Mouse (Mus musculus): ENCODE data around the gene Car10. TPM values are rescaled to one million over a fixed set of nuclear protein-coding genes. Genes with fewer than 3 reads are reported as not detected.

Car10 gene
- polyA plus RNA-seq, 1 experiment from 2014 or later = 36.9 TPM

DNA sequence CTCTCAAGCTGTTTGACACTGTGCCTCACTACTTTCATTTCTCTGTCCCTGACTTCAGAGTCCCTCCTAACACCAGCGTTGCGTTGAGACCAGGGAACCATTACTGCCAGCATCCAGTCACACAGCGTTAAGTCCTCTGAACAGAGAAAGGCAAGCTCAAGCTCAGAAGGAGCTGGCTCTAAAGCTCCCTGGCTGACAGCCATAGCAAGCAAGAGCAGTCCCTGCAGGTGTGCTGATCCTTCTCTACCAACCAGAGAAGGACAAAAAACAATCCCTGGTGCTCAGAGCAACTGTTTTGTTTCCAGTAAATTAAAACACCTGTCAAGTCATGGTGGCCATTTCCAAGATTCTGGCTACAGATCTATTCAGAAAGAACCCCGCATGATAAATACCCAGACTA lies 514.2 kb downstream of the Car10 start:
- no peak overlapping the region for H3K4me2 ChIP-seq
- H3K27me3 ChIP-seq = no peaks in the 10 kb centered on the region
- no peak overlapping the region for H3K27ac ChIP-seq (replicated peaks)
- ATAC-seq (ENCODE audit: low read depth) = no peak
- WGBS = 84% methylated on average over 4 of the region's 4 CpGs
- no peaks in the 10 kb centered on the region for H3K9me3 ChIP-seq
- no peak overlapping the region for H3K9ac ChIP-seq
- no peak overlapping the region for H3K4me3 ChIP-seq
- H3K36me3 ChIP-seq = no peaks in the 10 kb centered on the region
- no peaks in the 10 kb centered on the region for H3K4me1 ChIP-seq (replicated peaks)

DNA sequence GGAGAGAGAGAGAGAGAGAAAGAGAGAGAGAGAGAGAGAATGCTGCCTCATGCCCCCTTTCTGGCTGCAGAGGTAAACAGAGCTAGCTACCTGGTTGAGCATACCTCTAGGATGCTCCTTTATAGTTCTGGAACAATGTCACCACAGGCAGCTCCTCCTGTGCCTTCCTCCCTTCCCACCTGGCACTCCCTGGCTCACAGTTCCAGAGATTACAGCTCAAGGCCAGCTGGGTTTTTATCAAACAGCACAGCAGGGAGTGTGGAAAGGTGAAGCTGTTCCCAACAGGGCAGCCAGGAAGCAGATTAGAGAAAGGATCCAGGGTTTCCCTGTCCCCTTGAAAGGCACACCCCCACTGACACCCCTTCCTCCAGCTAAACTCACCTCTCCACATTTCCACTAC lies 517.0 kb downstream of the Car10 start:
- Histone ChIP-seq H3K4me1 (replicated peaks) (no peaks in the 10 kb centered on the region), H3K36me3 (no peaks in the 10 kb centered on the region), H3K9me3 (no peaks in the 10 kb centered on the region), H3K4me3 (no peak overlapping the region), H3K4me2 (no peak overlapping the region), H3K27ac (replicated peaks) (no peak overlapping the region), H3K27me3 (no peaks in the 10 kb centered on the region), H3K9ac (no peak overlapping the region)
- no peak for ATAC-seq (ENCODE audit: low read depth)

- Histone ChIP-seq H3K4me3 (no peak overlapping the region), H3K9ac (no peak overlapping the region), H3K9me3 (no peaks in the 10 kb centered on the region), H3K36me3 (no peaks in the 10 kb centered on the region), H3K27me3 (no peaks in the 10 kb centered on the region), H3K4me2 (no peak overlapping the region), H3K4me1 (replicated peaks) (0 out of 2 replicates have a peak, but pooled peaks cover 5% of the 10 kb centered on the region), H3K27ac (replicated peaks) (no peak overlapping the region)
- ATAC-seq (ENCODE audit: low read depth) = no peak
- WGBS = 78% methylated on average over 5 of the region's 5 CpGs
These were observed 525.8 kb downstream of the Car10 start for GRCm38 (mm10) chr11:93623605-93624004.

- WGBS = 68% methylated on average over 3 of the region's 3 CpGs
- no peaks in the 10 kb centered on the region for H3K36me3 ChIP-seq
- no peak overlapping the region for H3K27ac ChIP-seq (replicated peaks)
- H3K9ac ChIP-seq = no peak overlapping the region
- H3K4me2 ChIP-seq = no peak overlapping the region
- ATAC-seq (ENCODE audit: low read depth) = no peak
- peaks cover 9% of the 10 kb centered on the region for H3K4me1 ChIP-seq (replicated peaks)
- no peak overlapping the region for H3K4me3 ChIP-seq
- H3K27me3 ChIP-seq = no peaks in the 10 kb centered on the region
- no peaks in the 10 kb centered on the region for H3K9me3 ChIP-seq
These were observed 541.6 kb downstream of the Car10 start for GRCm38 (mm10) chr11:93639410-93639809.

GRCm38 (mm10) chr11:93640954-93641353 lies 543.1 kb downstream of the Car10 start:
- Histone ChIP-seq H3K9ac (no peak overlapping the region), H3K27me3 (no peaks in the 10 kb centered on the region), H3K27ac (replicated peaks) (no peak overlapping the region), H3K9me3 (no peaks in the 10 kb centered on the region), H3K4me2 (no peak overlapping the region), H3K36me3 (no peaks in the 10 kb centered on the region), H3K4me3 (no peak overlapping the region), H3K4me1 (replicated peaks) (peaks cover 9% of the 10 kb centered on the region)
- WGBS = 44% methylated on average over 5 of the region's 5 CpGs
- ATAC-seq (ENCODE audit: low read depth) = no peak

DNA sequence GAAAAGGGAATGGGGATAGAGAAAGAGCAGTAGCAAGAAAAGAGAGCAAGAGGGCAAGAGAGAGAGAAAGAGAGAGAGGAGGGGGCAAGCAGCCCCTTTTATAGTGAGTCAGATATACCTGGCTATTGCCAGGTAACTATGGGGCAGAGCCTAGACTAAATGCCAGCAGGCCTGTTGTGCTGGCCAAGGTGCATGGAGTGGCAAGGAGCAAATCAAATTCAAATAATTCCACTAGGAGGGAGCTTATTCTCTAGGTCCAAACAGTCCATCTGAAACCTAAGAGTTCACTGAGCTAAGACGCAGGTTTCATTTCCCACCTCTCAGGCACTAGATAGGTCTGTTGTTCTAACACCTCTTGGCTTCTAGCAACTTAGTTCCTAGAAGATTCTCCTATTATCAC lies 544.5 kb downstream of the Car10 start:
- no peak overlapping the region for H3K4me3 ChIP-seq
- WGBS = 94% methylated on average over 1 of the region's 1 CpGs

DNA sequence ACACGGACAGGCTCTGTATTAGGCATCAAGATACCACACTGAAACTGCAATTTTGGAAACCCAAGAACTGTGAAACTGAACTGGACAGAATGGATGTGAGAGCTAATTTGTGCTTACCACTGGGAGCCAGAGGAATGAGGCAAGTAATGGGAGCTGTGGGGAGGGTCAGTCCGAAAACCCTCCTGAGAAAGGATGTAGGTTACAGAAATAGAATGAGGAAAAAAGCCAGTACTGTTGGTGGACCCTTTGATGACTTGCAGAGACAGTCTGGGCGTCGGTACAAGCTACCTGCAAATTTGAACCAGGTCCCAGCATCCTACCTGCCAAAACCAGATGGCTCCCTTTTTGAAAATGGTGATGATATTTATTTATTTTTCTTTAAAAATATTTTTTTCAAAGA lies 545.2 kb downstream of the Car10 start:
- Histone ChIP-seq H3K9ac (no peak overlapping the region), H3K27ac (replicated peaks) (no peak overlapping the region), H3K27me3 (no peaks in the 10 kb centered on the region), H3K9me3 (no peaks in the 10 kb centered on the region), H3K36me3 (no peaks in the 10 kb centered on the region), H3K4me1 (replicated peaks) (peaks cover 9% of the 10 kb centered on the region), H3K4me3 (no peak overlapping the region), H3K4me2 (no peak overlapping the region)
- WGBS = 88% methylated on average over 4 of the region's 4 CpGs
- no peak for ATAC-seq (ENCODE audit: low read depth)

More for the DNA sequence above, 544.5 kb downstream of the Car10 start:
- Histone ChIP-seq H3K36me3 (no peaks in the 10 kb centered on the region), H3K27me3 (no peaks in the 10 kb centered on the region), H3K9me3 (no peaks in the 10 kb centered on the region), H3K9ac (no peak overlapping the region), H3K27ac (replicated peaks) (no peak overlapping the region), H3K4me2 (no peak overlapping the region), H3K4me1 (replicated peaks) (peaks cover 9% of the 10 kb centered on the region)
- ATAC-seq (ENCODE audit: low read depth) = no peak

DNA sequence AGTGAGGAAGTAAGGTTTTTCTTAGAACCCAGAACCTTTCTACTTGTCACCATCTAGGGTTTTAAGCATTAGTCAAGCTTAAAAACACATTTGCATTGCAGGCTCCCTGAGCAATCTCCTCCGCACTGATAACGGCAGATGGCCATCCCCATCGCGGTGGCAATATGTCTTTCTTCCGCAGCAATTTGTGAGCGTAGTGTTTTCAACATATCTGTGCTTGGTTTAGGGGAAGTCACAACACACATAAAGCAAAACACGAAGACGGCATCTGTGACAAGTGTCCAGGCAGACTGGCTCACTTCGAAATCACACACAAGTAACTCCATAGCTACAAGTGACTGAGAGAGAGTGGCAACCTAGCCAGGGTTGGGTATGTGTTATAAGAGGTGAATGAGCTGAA lies 545.6 kb downstream of the Car10 start:
- no peak overlapping the region for H3K4me2 ChIP-seq
- H3K9ac ChIP-seq = no peak overlapping the region
- no peak overlapping the region for H3K4me3 ChIP-seq
- H3K4me1 ChIP-seq (replicated peaks) = peaks cover 9% of the 10 kb centered on the region
- H3K36me3 ChIP-seq = no peaks in the 10 kb centered on the region
- no peak for ATAC-seq (ENCODE audit: low read depth)
- no peak overlapping the region for H3K27ac ChIP-seq (replicated peaks)
- H3K27me3 ChIP-seq = no peaks in the 10 kb centered on the region
- WGBS = 89% methylated on average over 9 of the region's 9 CpGs
- no peaks in the 10 kb centered on the region for H3K9me3 ChIP-seq

DNA sequence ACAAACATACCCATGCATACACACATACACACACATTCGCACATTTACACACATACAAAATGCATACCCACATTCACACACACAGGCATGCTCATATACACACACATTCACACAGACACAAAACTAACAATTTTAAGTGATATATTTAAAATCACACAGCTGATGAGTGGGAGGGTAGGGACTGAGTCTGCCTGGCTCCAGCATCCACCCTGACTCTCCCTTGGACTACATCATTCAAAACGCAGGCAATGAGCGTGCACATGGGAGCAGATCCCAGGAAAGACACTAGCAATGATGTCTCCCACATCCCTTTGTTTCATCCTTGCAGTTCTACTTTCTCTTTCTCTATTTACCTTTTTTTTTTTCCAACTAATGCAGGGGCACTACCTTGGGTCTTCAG lies 548.4 kb downstream of the Car10 start:
- Histone ChIP-seq H3K27ac (replicated peaks) (no peak overlapping the region), H3K27me3 (no peaks in the 10 kb centered on the region), H3K36me3 (no peaks in the 10 kb centered on the region), H3K4me1 (replicated peaks) (peaks cover 2% of the 10 kb centered on the region), H3K4me2 (no peak overlapping the region), H3K9ac (no peak overlapping the region), H3K9me3 (no peaks in the 10 kb centered on the region), H3K4me3 (no peak overlapping the region)
- no peak for ATAC-seq (ENCODE audit: low read depth)
- WGBS = 89% methylated on average over 3 of the region's 3 CpGs
